Mouse (Mus musculus): ENCODE measurements around the gene Bbs4.
"Not testable (repeated sequence)": the region's sequence is repeated elsewhere in the genome, so short reads cannot be mapped to it uniquely, and the experiment has no call there.

Gene Bbs4

DNA sequence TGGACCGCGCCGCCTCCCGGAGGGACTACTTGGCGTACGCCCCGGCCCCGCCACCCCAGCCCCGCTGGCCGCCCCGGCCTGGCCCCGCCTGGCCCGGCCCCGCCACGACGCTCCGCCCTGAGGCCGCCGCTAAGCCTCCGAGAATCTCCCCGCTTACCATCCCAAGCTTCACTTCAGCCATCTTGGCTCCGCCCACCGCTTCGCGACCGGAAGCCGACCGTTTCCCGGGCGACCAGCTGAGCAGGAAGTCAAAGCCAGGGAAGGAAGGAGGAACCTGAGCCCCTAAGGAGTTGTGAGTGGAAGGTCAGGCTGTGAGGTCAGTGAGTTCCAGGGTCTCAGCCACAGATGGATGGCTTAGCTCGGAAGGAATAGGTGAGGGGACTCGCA is at the start of gene Bbs4:
Gene Bbs4, minus strand, starts transcription at position 256 of the 387 bp plus-strand sequence.
- DNase-seq (ENCODE audit: low spot score in 2 of 2), result peak; percentile 68 to 75

GRCm38 (mm10) chr9:59389086-59389485 is 35.8 kb upstream of the Bbs4 start:
- DNase-seq (ENCODE audit: low spot score in 2 of 2), result no peak

- DNase-seq (ENCODE audit: low spot score in 2 of 2), result no peak
Measured at GRCm38 (mm10) chr9:59388311-59388710, 35.0 kb upstream of the Bbs4 start.

GRCm38 (mm10) chr9:59387461-59387860 is 34.2 kb upstream of the Bbs4 start:
- DNase-seq (ENCODE audit: low spot score in 2 of 2), result no peak

DNA sequence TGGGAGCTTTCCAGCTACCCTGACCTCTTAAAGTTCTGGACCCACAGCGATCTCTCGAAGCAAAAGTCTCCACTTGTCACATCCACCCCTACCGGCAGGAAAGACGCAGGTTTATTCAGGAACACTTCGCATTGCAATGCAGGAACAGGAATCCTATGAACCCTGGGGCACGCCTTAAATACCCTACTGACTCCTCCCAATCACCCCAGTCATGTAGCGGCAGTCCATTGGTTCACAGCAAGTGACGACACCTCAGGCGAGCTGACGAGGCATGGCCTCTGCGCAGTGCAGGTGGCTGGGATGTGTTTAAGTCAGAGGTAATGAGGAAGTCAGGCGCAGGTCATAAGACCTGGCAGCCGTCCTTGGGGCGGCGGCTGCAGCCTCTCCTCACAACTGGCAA is 22.3 kb upstream of the Bbs4 start:
- no peak for DNase-seq (ENCODE audit: low spot score in 2 of 2)

DNA sequence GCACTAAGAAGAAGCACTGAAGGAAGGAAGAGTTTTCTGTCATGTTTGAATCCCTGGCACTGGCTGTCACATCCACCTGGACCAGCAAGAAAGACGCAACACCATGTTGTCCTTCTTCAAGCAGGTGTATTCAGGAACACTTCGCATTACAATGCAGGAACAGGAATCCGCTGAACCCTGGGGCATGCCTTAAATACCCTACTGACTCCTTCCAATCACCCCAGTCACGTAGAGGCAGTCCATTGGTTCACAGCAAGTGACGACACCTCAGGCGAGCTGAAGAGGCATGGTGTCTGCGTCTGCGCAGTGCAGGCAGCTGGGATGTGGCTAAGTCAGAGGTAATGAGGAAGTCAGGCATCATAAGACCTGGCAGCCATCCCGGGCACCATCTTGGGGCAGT is 16.3 kb upstream of the Bbs4 start:
- no peak for DNase-seq (ENCODE audit: low spot score in 2 of 2)

DNA sequence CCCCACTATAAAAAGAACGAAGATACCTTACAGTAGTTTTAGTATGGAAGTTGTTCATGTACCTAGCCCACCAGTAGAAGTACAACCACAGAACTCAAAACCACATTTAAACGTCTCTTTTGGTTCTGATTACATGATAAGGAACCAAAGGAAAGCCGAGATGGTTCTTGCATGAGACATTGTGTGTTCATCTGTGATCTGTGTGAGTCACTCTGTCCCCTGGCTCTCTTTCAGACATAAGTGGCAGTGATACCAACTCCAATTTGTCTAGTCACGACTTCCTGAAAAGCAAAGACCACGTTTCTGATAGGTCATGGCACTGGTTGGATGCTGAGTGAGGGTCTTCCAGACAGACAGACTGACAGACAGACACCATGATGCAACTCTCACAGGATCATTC is 15.9 kb upstream of the Bbs4 start:
- DNase-seq (ENCODE audit: low spot score in 2 of 2), result no peak

- not testable (repeated sequence) for DNase-seq (ENCODE audit: low spot score in 2 of 2)
Measured at GRCm38 (mm10) chr9:59360487-59360886, 7.2 kb upstream of the Bbs4 start.

- not testable (repeated sequence) for DNase-seq (ENCODE audit: low spot score in 2 of 2)
Measured at GRCm38 (mm10) chr9:59358041-59358440, 4.7 kb upstream of the Bbs4 start.

DNA sequence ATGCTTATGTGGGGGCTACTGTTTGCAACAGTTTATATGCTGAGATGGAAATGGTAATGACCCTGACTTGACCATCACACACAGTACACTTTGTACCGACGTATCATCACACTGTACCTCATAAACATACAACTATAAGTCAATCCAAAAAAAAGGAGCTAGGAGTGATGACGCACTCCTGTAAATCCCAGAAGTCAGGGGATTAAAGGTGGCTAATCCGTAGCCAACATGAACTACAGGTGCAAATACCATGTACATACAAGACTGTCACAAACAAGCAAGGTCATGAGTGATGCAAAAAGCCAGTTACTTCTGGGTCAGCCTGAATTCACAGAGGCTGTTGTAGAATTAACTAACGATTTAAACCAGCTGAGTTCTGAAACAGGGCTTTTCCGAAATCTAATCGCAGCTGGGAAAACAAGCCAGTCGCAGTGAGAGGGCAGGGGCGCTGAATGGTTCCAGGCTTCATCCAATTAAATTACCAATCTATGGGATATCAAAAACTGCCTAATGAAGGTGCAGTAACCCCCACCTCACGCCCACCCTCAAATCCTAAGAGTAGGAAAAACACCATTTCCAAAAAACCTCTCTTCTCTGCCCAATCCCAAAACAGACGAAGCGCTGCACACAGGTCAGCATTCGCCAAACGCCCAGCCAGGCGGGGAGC is 589 bp downstream of the Bbs4 start:
- no peak for DNase-seq (ENCODE audit: low spot score in 2 of 2)

DNA sequence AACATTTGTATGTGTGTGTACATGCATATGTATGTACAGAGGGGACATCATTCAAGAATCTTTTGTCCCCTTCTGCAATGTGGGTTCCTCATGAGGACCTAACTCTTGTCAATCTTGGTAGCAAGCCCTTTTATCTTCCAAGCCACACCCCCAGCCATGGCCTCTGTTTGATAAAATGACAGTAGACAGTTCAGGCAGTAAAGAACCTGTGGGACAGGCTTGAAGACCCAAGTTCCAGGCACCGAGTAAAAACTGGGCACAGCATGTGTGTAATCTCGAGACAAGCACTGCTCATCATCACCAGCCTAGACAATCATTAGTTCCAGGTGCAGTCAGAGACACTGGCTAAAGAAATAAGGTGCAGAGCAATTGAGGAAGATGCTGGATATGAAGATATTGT is 7.1 kb downstream of the Bbs4 start:
- no peak for DNase-seq (ENCODE audit: low spot score in 2 of 2)

GRCm38 (mm10) chr9:59340002-59340401 is 13.3 kb downstream of the Bbs4 start:
- no peak for DNase-seq (ENCODE audit: low spot score in 2 of 2)

- no peak for DNase-seq (ENCODE audit: low spot score in 2 of 2)
Measured at GRCm38 (mm10) chr9:59339107-59339506, 14.2 kb downstream of the Bbs4 start.

DNA sequence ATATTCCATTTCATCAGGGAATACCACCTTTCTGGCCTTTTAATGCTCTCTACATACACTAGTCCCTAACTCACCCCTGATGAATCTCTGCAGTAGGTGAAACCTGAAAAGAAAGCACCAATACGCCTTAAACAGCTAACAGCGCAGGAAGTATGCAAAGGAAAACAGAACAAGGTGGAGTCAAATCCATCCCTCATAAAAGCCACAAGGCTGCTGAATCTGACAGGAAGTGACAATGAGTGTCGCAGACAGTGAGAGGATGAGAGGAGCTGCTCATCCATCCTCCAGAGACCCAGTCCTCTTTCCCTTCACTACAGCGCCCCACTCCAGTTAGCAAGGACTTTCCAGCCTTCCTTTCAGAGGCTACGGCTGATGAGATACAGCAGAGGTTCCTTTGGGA is 14.9 kb downstream of the Bbs4 start:
- no peak for DNase-seq (ENCODE audit: low spot score in 2 of 2)

- no peak for DNase-seq (ENCODE audit: low spot score in 2 of 2)
Measured at GRCm38 (mm10) chr9:59337889-59338288, 15.4 kb downstream of the Bbs4 start.

GRCm38 (mm10) chr9:59336539-59336938 is 16.8 kb downstream of the Bbs4 start:
- no peak for DNase-seq (ENCODE audit: low spot score in 2 of 2)

DNA sequence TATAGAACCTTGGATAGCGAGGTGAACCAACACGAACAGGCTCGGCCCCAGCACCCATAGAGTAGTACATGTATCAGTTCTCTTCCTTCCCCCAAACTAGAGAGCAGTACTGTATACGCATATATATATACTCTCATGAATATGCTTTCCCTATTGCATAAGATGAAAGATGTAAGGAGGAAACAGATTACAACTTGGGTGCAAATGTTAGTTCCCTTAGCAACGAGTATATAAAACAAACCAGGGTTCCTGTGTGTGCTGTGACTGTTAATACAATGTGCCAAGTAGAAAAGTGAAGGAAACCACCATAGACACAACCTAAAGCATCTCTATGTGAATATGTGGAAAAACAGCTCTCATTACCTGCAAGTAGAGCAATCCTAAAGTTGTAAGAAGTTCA is 23.3 kb downstream of the Bbs4 start:
- DNase-seq (ENCODE audit: low spot score in 2 of 2), result no peak

- DNase-seq (ENCODE audit: low spot score in 2 of 2), result no peak
Measured at GRCm38 (mm10) chr9:59324351-59324750, 29.0 kb downstream of the Bbs4 start.

- no peak for DNase-seq (ENCODE audit: low spot score in 2 of 2)
Measured at GRCm38 (mm10) chr9:59316206-59316605, 37.1 kb downstream of the Bbs4 start.

GRCm38 (mm10) chr9:59311284-59311670 is 42.0 kb downstream of the Bbs4 start:
- no peak for DNase-seq (ENCODE audit: low spot score in 2 of 2)

GRCm38 (mm10) chr9:59310582-59311283 is 42.6 kb downstream of the Bbs4 start:
- no peak for DNase-seq (ENCODE audit: low spot score in 2 of 2)

GRCm38 (mm10) chr9:59307890-59308289 is 45.4 kb downstream of the Bbs4 start:
- DNase-seq (ENCODE audit: low spot score in 2 of 2), result no peak

DNA sequence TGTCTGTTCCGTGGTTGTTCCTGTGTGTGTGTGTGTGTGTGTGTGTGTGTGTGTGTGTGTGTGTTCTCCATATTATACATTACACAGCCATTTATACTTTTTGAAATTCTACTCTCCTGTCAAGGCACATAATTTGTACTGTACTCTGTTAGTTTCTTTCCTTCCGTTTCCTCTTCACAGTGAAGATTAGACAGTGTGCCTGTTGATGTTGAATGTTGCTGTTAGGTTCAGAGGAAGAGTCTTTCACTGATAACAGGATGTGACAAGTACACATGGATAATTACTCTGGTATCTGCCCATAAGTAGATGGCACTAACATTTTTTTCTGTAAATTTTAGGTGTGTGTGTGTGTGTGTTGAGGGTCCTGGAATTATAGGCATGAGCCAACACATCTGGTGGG is 56.9 kb downstream of the Bbs4 start:
- no peak for DNase-seq (ENCODE audit: low spot score in 2 of 2)

- DNase-seq (ENCODE audit: low spot score in 2 of 2), result no peak
Measured at GRCm38 (mm10) chr9:59292493-59292875, 60.8 kb downstream of the Bbs4 start.

Measured in frontal cortex, postnatal 25 days (tissue).